Mouse (Mus musculus) hindbrain, embryonic 12.5 days (tissue): ENCODE measurements around the gene Snrnp25. TPM values are rescaled to one million over a fixed set of nuclear protein-coding genes. Genes with fewer than 3 reads are reported as not detected.

Experiments
- ATAC-seq: fragments of 200-750 bp; cut with Nextera tagmentation; 2 replicates; pipeline ENCODE4 v1.8.0; 2017; ENCODE audit warnings: moderate TSS enrichment; ENCODE audit not compliant: low FRiP score
- H3K27ac ChIP-seq: fragments of 300-500 bp; sonication (generic); 2 replicates; pipeline ENCODE4 v1.5.1; 2016; ENCODE audit warnings: mild to moderate bottlenecking
- H3K27me3 ChIP-seq: fragments of 300-500 bp; sonication (generic); 2 replicates; pipeline ENCODE4 v1.6.1; 2016; ENCODE audit warnings: mild to moderate bottlenecking
- H3K36me3 ChIP-seq: fragments of 300-500 bp; sonication (generic); 2 replicates; pipeline ENCODE4 v1.6.1; 2016; ENCODE audit warnings: mild to moderate bottlenecking
- H3K4me1 ChIP-seq: fragments of 300-500 bp; sonication (generic); 2 replicates; pipeline ENCODE4 v1.6.1; 2016
- H3K4me2 ChIP-seq: fragments of 300-500 bp; sonication (generic); replicated peaks from 2 replicates; pipeline ENCODE4 v1.6.1; 2016; ENCODE audit warnings: mild to moderate bottlenecking
- H3K4me3 ChIP-seq: fragments of 300-500 bp; sonication (generic); 2 replicates; pipeline ENCODE4 v1.5.1; 2016; ENCODE audit warnings: mild to moderate bottlenecking
- H3K9ac ChIP-seq: fragments of 300-500 bp; sonication (generic); 2 replicates; pipeline ENCODE4 v1.6.1; 2016; ENCODE audit warnings: mild to moderate bottlenecking, moderate library complexity
- H3K9me3 ChIP-seq: fragments of 300-500 bp; sonication (generic); replicated peaks from 2 replicates; pipeline ENCODE4 v1.6.1; 2016; ENCODE audit warnings: mild to moderate bottlenecking
- WGBS: fragments of 180-500 bp; shearing (Covaris S2); methylation state at CpG from one replicate; pipeline ENCODE4 v1.1.7; 2016; 5-methylcytosine and 5-hydroxymethylcytosine counted together
- polyA plus RNA-seq: library from polyadenylated mRNA; unstranded; fragments of >200 nt; fragmentation: Nextera tagmentation; extraction: Ambion mirVana; gene quantifications from 2 replicates; pipeline ENCODE4 v1.2.1, GENCODE M21; 2016

Snrnp25 gene
- polyA plus RNA-seq, 1 experiment from 2014 or later, result 55.1 TPM

GRCm38 (mm10) chr11:32219287-32219686 is 14.1 kb downstream of the Snrnp25 start:
- Histone ChIP-seq H3K9me3 (no peaks in the 10 kb centered on the region), H3K9ac (no peak overlapping the region), H3K36me3 (peaks cover 2% of the 10 kb centered on the region; the same call in 1 of the 2 replicates), H3K4me1 (peaks cover 35% of the 10 kb centered on the region), H3K4me2 (no peak overlapping the region), H3K4me3 (no peak overlapping the region), H3K27ac (no peak overlapping the region), H3K27me3 (peaks cover 38% of the 10 kb centered on the region)
- WGBS, result 87% methylated on average over 10 of the region's 10 CpGs
- ATAC-seq, result no peak

GRCm38 (mm10) chr11:32220607-32221224 is 15.5 kb downstream of the Snrnp25 start:
- Histone ChIP-seq H3K27me3 (peaks cover 42% of the 10 kb centered on the region), H3K9ac (peak overlapping the region; percentile 80; the same call in 1 of the 2 replicates), H3K4me2 (peak overlapping the region; percentile 99), H3K9me3 (no peaks in the 10 kb centered on the region), H3K4me1 (peaks cover 48% of the 10 kb centered on the region), H3K27ac (no peak overlapping the region; the same call in 1 of the 2 replicates), H3K36me3 (no peaks in the 10 kb centered on the region), H3K4me3 (peak overlapping the region; percentile 73)
- ATAC-seq, result peak; percentile 49
- 37% methylated on average over 10 of the region's 10 CpGs for WGBS

GRCm38 (mm10) chr11:32221225-32221950 is 16.2 kb downstream of the Snrnp25 start:
- H3K9me3 ChIP-seq, result no peaks in the 10 kb centered on the region
- H3K27ac ChIP-seq, result peak overlapping the region; percentile 79
- H3K4me2 ChIP-seq, result peak overlapping the region; percentile 99
- peaks cover 42% of the 10 kb centered on the region for H3K27me3 ChIP-seq
- H3K9ac ChIP-seq, result peak overlapping the region; percentile 80
- WGBS, result under 1% methylated on average over 46 of the region's 46 CpGs
- peak; percentile 42 for ATAC-seq
- H3K4me3 ChIP-seq, result peak overlapping the region; percentile 73
- H3K4me1 ChIP-seq, result peaks cover 48% of the 10 kb centered on the region
- no peaks in the 10 kb centered on the region for H3K36me3 ChIP-seq

GRCm38 (mm10) chr11:32221951-32222409 is 16.8 kb downstream of the Snrnp25 start, which contains the start of gene Rhbdf1:
Gene Rhbdf1 (minus strand): TSS chr11:32222300.
- Histone ChIP-seq H3K4me2 (peak within 1 kb of the TSS; percentile 99), H3K4me1 (peaks cover 53% of the 10 kb centered on the region), H3K27ac (peak within 1 kb of the TSS; percentile 79), H3K9me3 (no peaks in the 10 kb centered on the region), H3K27me3 (peaks cover 42% of the 10 kb centered on the region), H3K4me3 (peak within 1 kb of the TSS; percentile 73), H3K9ac (peak within 1 kb of the TSS; percentile 80), H3K36me3 (no peaks in the 10 kb centered on the region)
- under 1% methylated on average over 61 of the region's 72 CpGs for WGBS
- 0 out of 2 replicates have a peak, but pooled peaks have one; percentile 11 for ATAC-seq

GRCm38 (mm10) chr11:32222570-32223194 is 17.5 kb downstream of the Snrnp25 start:
- Histone ChIP-seq H3K36me3 (no peaks in the 10 kb centered on the region), H3K4me3 (peak overlapping the region; percentile 73), H3K4me1 (peaks cover 57% of the 10 kb centered on the region), H3K9ac (peak overlapping the region; percentile 80), H3K27ac (no peak overlapping the region), H3K27me3 (peaks cover 42% of the 10 kb centered on the region), H3K4me2 (peak overlapping the region; percentile 99), H3K9me3 (no peaks in the 10 kb centered on the region)
- 11% methylated on average over 21 of the region's 21 CpGs for WGBS
- ATAC-seq, result no peak

GRCm38 (mm10) chr11:32223297-32223967 is 18.2 kb downstream of the Snrnp25 start:
- no peak overlapping the region for H3K4me2 ChIP-seq
- no peak overlapping the region for H3K4me3 ChIP-seq
- H3K4me1 ChIP-seq, result peaks cover 53% of the 10 kb centered on the region
- no peak for ATAC-seq
- H3K27me3 ChIP-seq, result peaks cover 42% of the 10 kb centered on the region
- no peaks in the 10 kb centered on the region for H3K9me3 ChIP-seq
- WGBS, result 71% methylated on average over 4 of the region's 4 CpGs
- H3K36me3 ChIP-seq, result peaks cover under 1% of the 10 kb centered on the region; the same call in 1 of the 2 replicates
- H3K27ac ChIP-seq, result no peak overlapping the region
- no peak overlapping the region for H3K9ac ChIP-seq

- WGBS, result 21% methylated on average over 4 of the region's 4 CpGs
- no peak for ATAC-seq
- peaks cover 48% of the 10 kb centered on the region for H3K4me1 ChIP-seq
- H3K4me2 ChIP-seq, result no peak overlapping the region
- H3K9me3 ChIP-seq, result no peaks in the 10 kb centered on the region
- no peak overlapping the region for H3K9ac ChIP-seq
- peaks cover 12% of the 10 kb centered on the region for H3K36me3 ChIP-seq
- H3K27me3 ChIP-seq, result peaks cover 42% of the 10 kb centered on the region
- H3K4me3 ChIP-seq, result no peak overlapping the region
- H3K27ac ChIP-seq, result peak overlapping the region; percentile 71
Measured at GRCm38 (mm10) chr11:32224468-32225139, 19.4 kb downstream of the Snrnp25 start.

GRCm38 (mm10) chr11:32225222-32226104 is 20.2 kb downstream of the Snrnp25 start:
- H3K4me3 ChIP-seq, result no peak overlapping the region
- H3K4me1 ChIP-seq, result peaks cover 47% of the 10 kb centered on the region
- H3K9me3 ChIP-seq, result no peaks in the 10 kb centered on the region
- 0 out of 2 replicates have a peak overlapping the region, but pooled peaks have one; percentile 6 for H3K4me2 ChIP-seq
- H3K27ac ChIP-seq, result peak overlapping the region; percentile 71
- no peak for ATAC-seq
- H3K36me3 ChIP-seq, result peaks cover 21% of the 10 kb centered on the region
- H3K9ac ChIP-seq, result no peak overlapping the region
- WGBS, result 60% methylated on average over 7 of the region's 7 CpGs
- peaks cover 38% of the 10 kb centered on the region for H3K27me3 ChIP-seq

- H3K27ac ChIP-seq, result peak within 1 kb of the TSS; percentile 71
- H3K9ac ChIP-seq, result peak within 1 kb of the TSS; percentile 77
- peaks cover 30% of the 10 kb centered on the region for H3K27me3 ChIP-seq
- H3K4me3 ChIP-seq, result peak within 1 kb of the TSS; percentile 64
- H3K4me1 ChIP-seq, result peaks cover 38% of the 10 kb centered on the region
- ATAC-seq, result peak; percentile 85
- 2% methylated on average over 47 of the region's 47 CpGs for WGBS
- H3K9me3 ChIP-seq, result no peaks in the 10 kb centered on the region
- peak within 1 kb of the TSS; percentile 72 for H3K4me2 ChIP-seq
- peaks cover 27% of the 10 kb centered on the region for H3K36me3 ChIP-seq
Measured at GRCm38 (mm10) chr11:32226124-32226871, 21.1 kb downstream of the Snrnp25 start, which contains the start of gene Mpg. Gene Mpg (plus strand): TSS chr11:32226505.

- H3K4me1 ChIP-seq, result peaks cover 34% of the 10 kb centered on the region
- H3K4me2 ChIP-seq, result peak overlapping the region; percentile 72
- no peak overlapping the region for H3K27ac ChIP-seq
- peaks cover 34% of the 10 kb centered on the region for H3K36me3 ChIP-seq
- H3K9me3 ChIP-seq, result no peaks in the 10 kb centered on the region
- WGBS, result 58% methylated on average over 1 of the region's 1 CpGs
- H3K9ac ChIP-seq, result peak overlapping the region; percentile 77
- H3K4me3 ChIP-seq, result peak overlapping the region; percentile 64
- peaks cover 25% of the 10 kb centered on the region for H3K27me3 ChIP-seq
- no peak for ATAC-seq
Measured at GRCm38 (mm10) chr11:32227041-32227440, 21.8 kb downstream of the Snrnp25 start.
